Mouse (Mus musculus) left cerebral cortex, adult 2 months (tissue): ENCODE measurements at regions not wholly inside any gene's neighbourhood (a gene's known extent, or its start where the extent isn't known, plus 50 kb on each side); places are given as distances from the start of the nearest gene placed in this dataset.
A peak's percentile ranks its signal among the peaks of the same experiment; 100 is the strongest.

Experiments used
- DNase-seq, 2 experiments: peaks; one replicate each; pipeline ENCODE4 v3.0.0; 2021 to 2022; ENCODE audit warnings: low spot score in 2 of 2, mixed read lengths in 1 of 2; ENCODE audit errors: extremely low spot score in 1 of 2
- H3K27ac ChIP-seq: fragments of 200-600 bp; 2 replicates; pipeline ENCODE4 v1.8.1; 2022
- H3K4me3 ChIP-seq: fragments of 200-600 bp; 2 replicates; pipeline ENCODE4 v1.8.1; 2022
- CTCF ChIP-seq: fragments of 200-600 bp; IDR thresholded peaks from 2 replicates; pipeline ENCODE4 v1.8.1; 2022; ENCODE audit warnings: antibody characterized with exemption, mild to moderate bottlenecking, moderate library complexity
- intact Hi-C: fragments of 180-260 bp; cut with DNase I; formaldehyde crosslinking; loops from one replicate; pipeline ENCODE4 v1.15.1; 2025

DNA sequence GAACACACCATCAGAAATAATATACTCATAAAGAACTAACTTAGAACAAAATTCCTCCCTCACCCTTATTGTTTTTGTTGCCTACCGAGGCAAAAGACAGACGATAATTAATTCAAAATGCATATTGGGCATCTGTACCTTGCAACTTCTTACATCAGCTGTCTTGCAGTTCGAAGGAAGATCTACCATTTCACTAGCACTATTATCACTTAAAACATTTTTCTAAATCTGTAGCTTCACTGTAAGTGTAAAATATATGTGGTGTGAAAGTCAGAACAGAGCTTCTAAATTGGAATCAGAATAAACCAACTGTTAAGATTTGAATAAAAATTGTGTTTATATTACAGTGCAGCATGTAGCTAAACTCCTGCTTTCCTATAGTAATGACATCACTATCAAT is 562.4 kb upstream of the Atp10a start:
- DNase-seq: no peak
- H3K27ac ChIP-seq: no peak overlapping the region
- no peak overlapping the region for H3K4me3 ChIP-seq
- intact Hi-C loops: no loop called here
- TF ChIP-seq CTCF: no peak

DNA sequence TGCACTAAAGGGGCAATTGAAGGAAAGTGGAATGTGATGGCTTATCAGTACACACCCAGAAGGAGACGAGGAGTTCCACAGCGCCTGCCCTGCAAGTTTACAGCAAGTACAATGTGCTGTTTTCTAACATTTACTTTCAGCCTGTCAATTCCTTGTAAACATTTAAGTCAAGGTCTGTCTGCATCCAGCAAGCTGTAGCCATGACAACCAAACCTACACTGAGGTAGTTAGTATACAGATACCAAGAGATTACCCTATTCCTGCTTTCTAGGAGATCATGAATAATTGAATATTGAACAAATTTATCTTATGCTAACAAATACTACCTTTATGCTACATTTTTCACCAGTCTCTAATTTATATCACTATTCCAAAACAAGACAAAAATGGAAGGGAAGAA is 569.0 kb upstream of the Gabra5 start:
- Histone ChIP-seq H3K4me3 (no peak overlapping the region), H3K27ac (no peak overlapping the region)
- intact Hi-C loops: no loop called here
- DNase-seq: no peak
- TF ChIP-seq CTCF: no peak

DNA sequence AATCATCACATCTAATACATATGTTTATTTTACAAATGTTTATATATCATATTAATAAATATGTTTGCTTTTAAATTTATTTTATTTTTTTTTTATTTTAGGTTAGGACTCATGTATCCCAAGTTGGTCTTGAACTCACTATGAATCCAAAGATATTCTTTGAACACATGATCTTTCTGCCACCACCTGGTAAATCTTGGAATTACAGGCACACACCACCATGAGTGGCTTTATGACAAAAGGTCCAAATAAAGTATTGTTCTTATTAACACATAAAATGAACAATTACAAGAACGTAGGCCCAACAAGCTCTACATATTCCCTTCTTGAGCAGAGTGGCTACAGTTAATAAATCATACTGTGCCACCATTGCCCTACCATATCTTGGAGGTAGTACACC is 523.1 kb upstream of the Gabra5 start:
- TF ChIP-seq CTCF: peak; percentile 21

DNA sequence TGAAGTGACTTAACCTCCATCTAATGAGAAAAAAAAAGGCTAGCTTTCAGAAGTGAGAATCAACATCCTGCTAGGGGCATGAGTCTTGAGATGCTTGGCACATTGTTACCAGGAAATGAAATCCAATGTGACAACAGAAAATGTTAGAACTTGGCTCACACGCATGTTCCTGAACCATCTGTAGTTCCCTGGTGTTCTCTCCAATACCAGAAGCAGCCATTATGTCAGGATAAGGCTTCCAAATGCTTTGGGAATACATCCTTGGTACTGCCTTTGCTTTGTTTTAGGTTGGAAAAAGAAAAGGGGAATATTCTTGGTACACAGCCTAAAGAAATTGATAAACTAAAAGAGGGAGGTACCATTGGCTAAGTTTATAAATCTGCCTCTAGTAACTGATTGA is 522.3 kb upstream of the Gabra5 start:
- H3K27ac ChIP-seq: no peak overlapping the region
- H3K4me3 ChIP-seq: no peak overlapping the region
- DNase-seq: no peak
- no peak for TF ChIP-seq CTCF
- intact Hi-C loops: no loop called here

More for the DNA sequence above, 523.1 kb upstream of the Gabra5 start:
- no peak overlapping the region for H3K27ac ChIP-seq
- no peak overlapping the region for H3K4me3 ChIP-seq
- intact Hi-C loops: no loop called here
- DNase-seq: no peak

DNA sequence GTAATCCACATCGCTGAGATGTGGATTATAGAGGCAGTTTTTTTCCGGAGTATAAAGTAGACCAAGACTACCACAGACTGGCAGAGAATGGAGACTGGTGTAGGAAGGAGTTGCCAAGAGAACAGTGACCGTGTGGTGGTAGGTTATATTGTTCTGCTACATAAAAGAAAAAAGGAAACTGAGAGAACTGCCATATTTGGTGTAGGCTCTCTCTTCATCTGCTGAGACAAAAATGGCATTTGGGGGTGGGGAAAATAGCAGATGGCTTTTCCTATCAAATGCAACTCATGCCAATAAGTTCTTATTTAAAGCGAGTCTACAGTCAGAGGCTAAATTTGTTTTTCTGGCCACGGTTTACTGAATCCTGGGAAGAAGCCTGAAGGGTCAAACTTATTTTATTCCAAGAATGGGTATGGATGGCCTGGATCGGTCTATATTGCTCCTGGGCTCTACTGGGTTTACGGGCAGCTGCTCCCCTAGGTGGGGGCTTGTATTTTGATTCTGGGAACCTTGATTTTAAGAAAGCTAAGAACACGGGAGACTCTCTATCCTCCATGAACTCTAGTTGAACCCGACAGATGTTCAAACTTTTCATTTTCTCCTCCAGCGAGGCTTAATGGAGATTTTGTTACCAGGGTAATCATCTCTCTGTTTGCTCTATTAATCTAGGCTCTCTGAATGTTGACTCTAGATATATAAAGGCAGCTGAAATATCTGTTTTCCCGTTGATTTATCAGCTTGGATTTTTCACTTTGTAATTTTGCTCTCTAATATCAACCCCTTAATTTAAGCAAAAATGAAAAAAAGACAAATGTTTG is 482.8 kb upstream of the Gabra5 start:
- intact Hi-C loops: no loop called here
- Histone ChIP-seq H3K4me3 (no peak overlapping the region), H3K27ac (no peak overlapping the region)
- DNase-seq: peak in 1 of 2 experiments; percentile 15
- TF ChIP-seq CTCF: no peak

DNA sequence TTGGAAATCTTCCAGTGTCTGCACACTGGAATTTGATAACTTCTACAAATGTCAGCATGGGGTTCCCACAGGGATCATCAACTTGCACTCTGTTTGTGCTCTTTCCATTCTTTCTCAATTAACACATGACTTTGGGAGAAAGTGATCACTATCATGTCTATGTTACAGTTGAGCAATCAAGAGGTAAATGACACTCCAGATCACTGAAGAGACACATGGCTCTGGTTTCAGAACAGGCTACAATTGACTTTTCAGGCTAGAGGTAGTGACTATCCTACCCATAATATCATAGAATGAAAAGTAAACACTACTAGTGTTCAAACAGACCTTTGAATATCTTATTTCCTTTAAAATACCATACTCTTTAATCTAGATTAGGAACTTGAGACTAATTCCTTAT is 473.3 kb upstream of the Gabra5 start:
- no peak for DNase-seq
- no peak for TF ChIP-seq CTCF
- intact Hi-C loops: no loop called here
- Histone ChIP-seq H3K27ac (no peak overlapping the region), H3K4me3 (no peak overlapping the region)

DNA sequence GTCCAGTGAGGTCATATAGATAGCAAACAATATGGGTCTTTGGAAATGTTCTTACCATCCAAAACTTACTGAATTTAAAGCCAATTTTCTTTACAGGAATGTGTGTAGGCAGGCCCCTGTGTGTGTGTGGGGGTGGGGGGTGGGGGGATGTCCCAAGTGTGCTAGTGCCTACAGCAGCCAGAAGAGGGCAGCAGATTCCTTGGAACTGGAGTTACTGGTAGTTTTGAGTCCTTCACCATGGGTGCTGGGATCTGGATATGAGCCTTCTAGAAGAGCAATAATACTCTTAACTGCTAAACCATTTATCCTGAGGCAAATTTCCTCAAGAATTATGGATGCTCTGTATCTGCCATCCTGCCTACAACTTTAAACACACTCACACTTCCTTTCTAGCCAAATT is 456.4 kb upstream of the Gabra5 start:
- TF ChIP-seq CTCF: no peak
- Histone ChIP-seq H3K4me3 (no peak overlapping the region), H3K27ac (no peak overlapping the region)
- DNase-seq: no peak
- intact Hi-C loops: no loop called here

DNA sequence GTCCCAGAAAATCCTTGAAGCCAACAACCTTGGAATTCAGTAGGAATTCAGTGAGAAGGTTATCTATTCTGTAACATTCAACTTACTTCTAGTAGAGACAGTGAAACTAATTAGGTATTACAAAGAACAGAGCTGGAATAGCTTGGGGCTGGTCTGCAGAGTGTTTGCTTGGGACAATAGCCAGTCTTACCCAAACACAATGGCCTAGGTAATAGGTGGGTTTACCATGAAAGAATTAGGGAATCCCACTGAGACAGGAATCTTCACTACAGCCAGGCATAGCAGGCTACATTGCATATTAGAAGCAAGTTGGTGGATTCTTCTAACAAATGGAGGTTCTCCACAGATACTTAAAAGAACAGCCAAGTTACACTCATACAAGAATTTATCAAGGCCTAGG is 449.0 kb upstream of the Gabra5 start:
- intact Hi-C loops: no loop called here
- no peak overlapping the region for H3K4me3 ChIP-seq
- DNase-seq: no peak
- no peak overlapping the region for H3K27ac ChIP-seq
- TF ChIP-seq CTCF: no peak
